Mouse (Mus musculus) thymus, adult 2 months (tissue): ENCODE measurements around the gene Crtc1.

ENCODE experiments used
- CTCF ChIP-seq: fragments of 200-500 bp; IDR thresholded peaks from 2 replicates; pipeline ENCODE4 v1.5.1; 2012; ENCODE audit warnings: mild to moderate bottlenecking, control low read depth, low read length, moderate library complexity, borderline replicate concordance; ENCODE audit not compliant: control insufficient read depth, poor library complexity, insufficient read depth; ENCODE audit errors: extremely low read depth
- POLR2A ChIP-seq: fragments of 200-500 bp; IDR thresholded peaks from 2 replicates; pipeline ENCODE4 v1.6.1; 2012; ENCODE audit warnings: mild to moderate bottlenecking, low read length, control low read depth, moderate library complexity; ENCODE audit not compliant: control insufficient read depth, poor library complexity, insufficient read depth; ENCODE audit errors: extremely low read depth

- no peak for TF ChIP-seq CTCF
- no peak for TF ChIP-seq POLR2A
These were observed 31.1 kb downstream of the Crtc1 start for GRCm38 (mm10) chr8:70408301-70408700.
